In genomic region chr14:24059287-24059686, GRCm38 (mm10) we compare ENCODE assay signal across 16 mouse cellular contexts. TPM values are rescaled to one million over a fixed set of nuclear protein-coding genes. Genes with fewer than 3 reads are reported as not detected.
A peak's percentile ranks its signal among the peaks of the same experiment; 100 is the strongest.
DNase-seq lines count a peak whose midpoint lies in the region; ATAC-seq and TF ChIP-seq lines count a peak whose summit lies in the region.
"Had no signal": no experiment of that assay in that cellular context is flagged by ENCODE, and none has a peak within 500 bp of the region (broad histone marks: within the 10 kb centered on the region; RNA-seq: fewer than 3 reads in every experiment).

No protein-coding gene starts in this region.

- no peaks in the 10 kb centered on the region for H3K9me3 ChIP-seq in heart, embryonic 10.5 days
- H3K9me3 ChIP-seq in lung, postnatal 0 days (ENCODE audit: low read length): no peaks in the 10 kb centered on the region
- no peaks in the 10 kb centered on the region for H3K9me3 ChIP-seq in midbrain, embryonic 11.5 days (ENCODE audit: control insufficient read depth, low read length)
- H3K9me3 ChIP-seq in midbrain, embryonic 10.5 days (replicated peaks): no peaks in the 10 kb centered on the region
- H3K9me3 ChIP-seq: embryonic facial prominence, embryonic 10.5 days; embryonic facial prominence, embryonic 12.5 days; forebrain, embryonic 13.5 days; forebrain, embryonic 15.5 days; G1E had no signal

- H3K4me1 ChIP-seq in heart, embryonic 10.5 days: no peaks in the 10 kb centered on the region
- no peaks in the 10 kb centered on the region for H3K4me1 ChIP-seq in lung, postnatal 0 days (ENCODE audit: insufficient read depth, low read depth, low read length)
- no peaks in the 10 kb centered on the region for H3K4me1 ChIP-seq in midbrain, embryonic 11.5 days (ENCODE audit: control insufficient read depth, insufficient read depth, low read length)
- no peaks in the 10 kb centered on the region for H3K4me1 ChIP-seq in midbrain, embryonic 10.5 days
- H3K4me1 ChIP-seq: forebrain, embryonic 13.5 days had no signal

- H3K27me3 ChIP-seq in heart, embryonic 10.5 days (ENCODE audit: insufficient read depth, poor library complexity, severe bottlenecking): peaks cover 10% of the 10 kb centered on the region; the same call in 1 of the 2 replicates
- no peaks in the 10 kb centered on the region for H3K27me3 ChIP-seq in lung, postnatal 0 days (replicated peaks; ENCODE audit: insufficient read depth, low read length)
- no peaks in the 10 kb centered on the region for H3K27me3 ChIP-seq in midbrain, embryonic 11.5 days (ENCODE audit: control insufficient read depth, insufficient read depth, low read length)
- H3K27me3 ChIP-seq in midbrain, embryonic 10.5 days (ENCODE audit: low read depth, poor library complexity, severe bottlenecking): no peaks in the 10 kb centered on the region
- H3K27me3 ChIP-seq: CH12.LX; embryonic facial prominence, embryonic 12.5 days; forebrain, embryonic 13.5 days; forebrain, embryonic 15.5 days had no signal

- 81% methylated on average over 4 of the region's 4 CpGs for WGBS in heart, embryonic 10.5 days
- WGBS in lung, postnatal 0 days: 56% methylated on average over 4 of the region's 4 CpGs
- WGBS in midbrain, embryonic 11.5 days: 87% methylated on average over 4 of the region's 4 CpGs
- 91% methylated on average over 4 of the region's 4 CpGs for WGBS in midbrain, embryonic 10.5 days

- no peak overlapping the region for H3K27ac ChIP-seq in heart, embryonic 10.5 days
- H3K27ac ChIP-seq in lung, postnatal 0 days (ENCODE audit: low read length): no peak overlapping the region
- H3K27ac ChIP-seq in midbrain, embryonic 11.5 days (ENCODE audit: low read depth, low read length): no peak overlapping the region
- no peak overlapping the region for H3K27ac ChIP-seq in midbrain, embryonic 10.5 days (replicated peaks)
- H3K27ac ChIP-seq: embryonic facial prominence, embryonic 10.5 days; embryonic facial prominence, embryonic 12.5 days; forebrain, embryonic 13.5 days; forebrain, embryonic 15.5 days had no signal

- H3K4me3 ChIP-seq in heart, embryonic 10.5 days: no peak overlapping the region
- H3K4me3 ChIP-seq in lung, postnatal 0 days (ENCODE audit: low read depth, low read length): no peak overlapping the region
- no peak overlapping the region for H3K4me3 ChIP-seq in midbrain, embryonic 11.5 days (ENCODE audit: low read depth, low read length)
- no peak overlapping the region for H3K4me3 ChIP-seq in midbrain, embryonic 10.5 days
- H3K4me3 ChIP-seq: embryonic facial prominence, embryonic 10.5 days; embryonic facial prominence, embryonic 12.5 days; forebrain, embryonic 13.5 days; forebrain, embryonic 15.5 days had no signal

- H3K9ac ChIP-seq in lung, postnatal 0 days (replicated peaks; ENCODE audit: low read depth): no peak overlapping the region
- H3K9ac ChIP-seq in midbrain, embryonic 11.5 days (ENCODE audit: low read length): no peak overlapping the region
- H3K9ac ChIP-seq: embryonic facial prominence, embryonic 12.5 days; forebrain, embryonic 13.5 days; forebrain, embryonic 15.5 days had no signal

- no peak for TF ChIP-seq CTCF in lung, postnatal 0 days (IDR thresholded peaks at IDR 0.05)

- H3K36me3 ChIP-seq in heart, embryonic 10.5 days: no peaks in the 10 kb centered on the region
- no peaks in the 10 kb centered on the region for H3K36me3 ChIP-seq in lung, postnatal 0 days (ENCODE audit: insufficient read depth, low read length)
- H3K36me3 ChIP-seq in midbrain, embryonic 11.5 days (ENCODE audit: control insufficient read depth, insufficient read depth, low read length): no peaks in the 10 kb centered on the region
- no peaks in the 10 kb centered on the region for H3K36me3 ChIP-seq in midbrain, embryonic 10.5 days
- H3K36me3 ChIP-seq: embryonic facial prominence, embryonic 10.5 days; embryonic facial prominence, embryonic 12.5 days; forebrain, embryonic 15.5 days; G1E had no signal

- DNase-seq in heart, embryonic 10.5 days (ENCODE audit: low spot score): peak; percentile 28
- no peak for DNase-seq in heart, adult 18-20 months
- peak; percentile 69 for DNase-seq in lung, postnatal 0 days (ENCODE audit: low spot score)
- DNase-seq in lung, adult 18-20 months: no peak
- DNase-seq in midbrain, embryonic 11.5 days (ENCODE audit: low spot score, missing footprints): peak; percentile 35
- DNase-seq in midbrain, embryonic 10.5 days (ENCODE audit: low spot score): no peak
- DNase-seq: B cell, adult 2 months had no signal

- no peak overlapping the region for H3K4me2 ChIP-seq in lung, postnatal 0 days (replicated peaks; ENCODE audit: low read depth, low read length)
- no peak overlapping the region for H3K4me2 ChIP-seq in midbrain, embryonic 11.5 days
- H3K4me2 ChIP-seq: embryonic facial prominence, embryonic 12.5 days; forebrain, embryonic 13.5 days; forebrain, embryonic 15.5 days had no signal

- ATAC-seq in lung, postnatal 0 days: peak; percentile 77
- ATAC-seq in midbrain, embryonic 11.5 days (ENCODE audit: low FRiP score): no peak
- ATAC-seq: activated CD4-positive, CD25-positive, alpha-beta regulatory T cell, adult 4 months; CD4-positive, CD25-positive, alpha-beta regulatory T cell, adult 4 months; forebrain, embryonic 13.5 days; Patski had no signal

- no peak for TF ChIP-seq EP300 in lung, postnatal 0 days (IDR thresholded peaks at IDR 0.05)

RNA-seq across cellular contexts. Expression of gene Kcnma1, which starts 45.0 kb away (rescaled TPM):
- polyA plus RNA-seq in heart, embryonic 10.5 days (2016; fragmentation: Nextera tagmentation; extraction: Ambion mirVana): 0.05 and 0.16 TPM in 2 replicates
- total RNA-seq in heart, adult 18-20 months (2021): under 1 TPM; 0.69 to 0.79 TPM
- polyA plus RNA-seq in lung, postnatal 0 days (2015; fragmentation: Nextera tagmentation; extraction: Ambion mirVana): 0.62 and 0.73 TPM in 2 replicates
- 1.1 and 1.3 TPM in 2 replicates for polyA plus RNA-seq in midbrain, embryonic 11.5 days (2014; fragmentation: Nextera tagmentation; extraction: Ambion mirVana)
- polyA plus RNA-seq in midbrain, embryonic 10.5 days (2016; fragmentation: Nextera tagmentation; extraction: Ambion mirVana): 0.49 and 0.97 TPM in 2 replicates
- polyA plus RNA-seq: activated CD4-positive, CD25-positive, alpha-beta regulatory T cell, adult 4 months; CD4-positive, CD25-positive, alpha-beta regulatory T cell, adult 4 months; G1E had no signal

Comparison
In these comparisons a context has a peak if more than half of its experiments do, and no peak if none do; other contexts are left out.
1. DNase-seq: peak in heart, embryonic 10.5 days (single experiment), lung, postnatal 0 days (single experiment) and midbrain, embryonic 11.5 days (single experiment); none in heart, adult 18-20 months (0 of 2), lung, adult 18-20 months (0 of 2) and midbrain, embryonic 10.5 days (single experiment).